16 mouse cellular contexts compared by ENCODE assay signal in the genomic region with DNA sequence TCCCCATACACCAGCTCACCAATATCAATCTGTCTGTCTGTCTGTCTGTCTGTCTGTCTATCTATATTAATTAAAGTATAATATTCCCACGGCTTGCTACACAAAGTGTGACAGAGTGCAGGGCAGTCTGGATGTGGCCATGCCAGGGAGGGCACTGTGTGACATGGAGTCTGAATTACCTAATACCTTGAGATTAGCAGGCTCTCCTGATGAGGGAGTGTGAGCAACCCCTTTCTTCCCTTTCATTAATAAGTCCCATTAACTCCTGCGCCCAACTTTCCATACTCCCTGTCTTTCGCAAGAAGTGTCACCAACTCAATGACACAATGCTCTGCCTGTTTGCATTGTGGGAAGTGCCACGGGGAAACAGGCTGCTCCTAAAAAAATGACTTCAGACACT.
"Had no signal": no experiment of that assay in that cellular context is flagged by ENCODE, and none has a peak within 500 bp of the region (broad histone marks: within the 10 kb centered on the region; RNA-seq: fewer than 3 reads in every experiment).

No protein-coding gene starts in this region.

- H3K4me2 ChIP-seq: lung, embryonic 14.5 days; midbrain, embryonic 11.5 days; midbrain, embryonic 13.5 days; midbrain, embryonic 15.5 days; neural tube, embryonic 13.5 days; neural tube, embryonic 15.5 days had no signal

- H3K9me3 ChIP-seq: midbrain, embryonic 13.5 days; midbrain, embryonic 15.5 days; neural tube, embryonic 13.5 days; neural tube, embryonic 15.5 days had no signal

- DNase-seq: lung, embryonic 14.5 days; lung, postnatal 14 days; lung, postnatal 36 days; right cerebral cortex, postnatal 25 days; right cerebral cortex, postnatal 4 days; spleen, adult 18-20 months; thymus, adult 18-20 months; thymus, postnatal 14 days; thymus, postnatal 36 days had no signal

- ATAC-seq: midbrain, embryonic 13.5 days; midbrain, embryonic 15.5 days had no signal

- H3K9ac ChIP-seq: liver, embryonic 14.5 days; lung, embryonic 14.5 days; midbrain, embryonic 13.5 days; midbrain, embryonic 15.5 days; neural tube, embryonic 13.5 days; neural tube, embryonic 15.5 days had no signal

- H3K27ac ChIP-seq: liver, embryonic 14.5 days; midbrain, embryonic 13.5 days; midbrain, embryonic 15.5 days; neural tube, embryonic 13.5 days; neural tube, embryonic 15.5 days had no signal

- H3K4me3 ChIP-seq: megakaryocyte, embryonic 14.5 days; midbrain, embryonic 13.5 days; midbrain, embryonic 15.5 days; neural tube, embryonic 13.5 days; neural tube, embryonic 15.5 days had no signal

- H3K27me3 ChIP-seq: midbrain, embryonic 15.5 days; neural tube, embryonic 15.5 days had no signal

- H3K36me3 ChIP-seq: midbrain, embryonic 13.5 days; midbrain, embryonic 15.5 days; neural tube, embryonic 13.5 days; neural tube, embryonic 15.5 days had no signal
